Mouse (Mus musculus): ENCODE data around the gene Zdhhc14.

The Zdhhc14 gene

GRCm38 (mm10) chr17:5770265-5771249 lies 278.2 kb downstream of the Zdhhc14 start:
- no peak for DNase-seq (ENCODE audit: low spot score in 2 of 2)

GRCm38 (mm10) chr17:5780213-5780975 lies 288.0 kb downstream of the Zdhhc14 start:
- no peak for DNase-seq (ENCODE audit: low spot score in 2 of 2)

GRCm38 (mm10) chr17:5785238-5785637 lies 292.9 kb downstream of the Zdhhc14 start:
- DNase-seq (ENCODE audit: low spot score in 2 of 2) = no peak

- DNase-seq (ENCODE audit: low spot score in 2 of 2) = no peak
These were observed 299.9 kb downstream of the Zdhhc14 start for GRCm38 (mm10) chr17:5792164-5792791.

GRCm38 (mm10) chr17:5793593-5793992 lies 301.2 kb downstream of the Zdhhc14 start:
- DNase-seq (ENCODE audit: low spot score in 2 of 2) = no peak

- DNase-seq (ENCODE audit: low spot score in 2 of 2) = no peak
These were observed 301.9 kb downstream of the Zdhhc14 start for GRCm38 (mm10) chr17:5794276-5794675.

- DNase-seq (ENCODE audit: low spot score in 2 of 2) = no peak
These were observed 303.0 kb downstream of the Zdhhc14 start for GRCm38 (mm10) chr17:5795369-5795768.

- DNase-seq (ENCODE audit: low spot score in 2 of 2) = peak; percentile 30 to 65
These were observed 303.5 kb downstream of the Zdhhc14 start for GRCm38 (mm10) chr17:5795878-5796277.

GRCm38 (mm10) chr17:5797124-5797760 lies 304.9 kb downstream of the Zdhhc14 start:
- DNase-seq (ENCODE audit: low spot score in 2 of 2) = no peak

GRCm38 (mm10) chr17:5798221-5798801 lies 306.0 kb downstream of the Zdhhc14 start:
- peak; percentile 35 to 47 for DNase-seq (ENCODE audit: low spot score in 2 of 2)

- no peak for DNase-seq (ENCODE audit: low spot score in 2 of 2)
These were observed 306.5 kb downstream of the Zdhhc14 start for GRCm38 (mm10) chr17:5798900-5799299.

- no peak for DNase-seq (ENCODE audit: low spot score in 2 of 2)
These were observed 307.2 kb downstream of the Zdhhc14 start for GRCm38 (mm10) chr17:5799396-5800021.

- no peak for DNase-seq (ENCODE audit: low spot score in 2 of 2)
These were observed 307.9 kb downstream of the Zdhhc14 start for GRCm38 (mm10) chr17:5800254-5800653.

GRCm38 (mm10) chr17:5800824-5801560 lies 308.6 kb downstream of the Zdhhc14 start:
- no peak for DNase-seq (ENCODE audit: low spot score in 2 of 2)

- DNase-seq (ENCODE audit: low spot score in 2 of 2) = no peak
These were observed 309.7 kb downstream of the Zdhhc14 start for GRCm38 (mm10) chr17:5801761-5802655.

- DNase-seq (ENCODE audit: low spot score in 2 of 2) = no peak
These were observed 310.2 kb downstream of the Zdhhc14 start for GRCm38 (mm10) chr17:5802656-5802955.
